Mouse (Mus musculus) adrenal gland, adult 18-20 months (tissue): ENCODE measurements around the gene Usp31. TPM values are rescaled to one million over a fixed set of nuclear protein-coding genes. Genes with fewer than 3 reads are reported as not detected.

Experiments
- DNase-seq, 2 experiments: peaks; one replicate each; pipeline ENCODE4 v3.0.0; 2021 to 2022; ENCODE audit warnings: low spot score in 2 of 2
- long read RNA-seq, 2 experiments: library from polyadenylated mRNA; stranded (forward); transcript quantifications; one replicate each; pipeline ENCODE4 v2.0.0; 2021
- total RNA-seq, 2 experiments: library from RNA; stranded (reverse); gene quantifications; 1 replicate in 1 of 2; 2 replicates in 1 of 2; pipeline ENCODE4 v1.2.3; 2021

Usp31 gene
- 10 to 100 TPM; 15.8 to 17.1 TPM for total RNA-seq
- long read RNA-seq, experiment 1, result 0 reads
- long read RNA-seq, experiment 2, partial matches to known transcripts, result 1 of 4 reads
- long read RNA-seq, experiment 2, other reads (novel, unspliced or antisense), result 3 of 4 reads

GRCm38 (mm10) chr7:121707073-121707667, at the start of gene Usp31:
Gene Usp31, minus strand, starts transcription at chr7:121707253.
- DNase-seq, result peak; percentile 87 to 88

GRCm38 (mm10) chr7:121754748-121755147, 47.7 kb upstream of the Usp31 start:
- no peak for DNase-seq

GRCm38 (mm10) chr7:121750244-121750643, 43.2 kb upstream of the Usp31 start:
- DNase-seq, result no peak

- no peak for DNase-seq
Observed at GRCm38 (mm10) chr7:121737511-121738415, 30.7 kb upstream of the Usp31 start.

- DNase-seq, result peak; percentile 70 to 72
Observed at GRCm38 (mm10) chr7:121734171-121734831, 27.2 kb upstream of the Usp31 start, which contains the start of gene Scnn1g. Gene Scnn1g, plus strand, starts transcription at chr7:121734479.

- peak; percentile 36 to 41 for DNase-seq
Observed at GRCm38 (mm10) chr7:121730225-121730624, 23.2 kb upstream of the Usp31 start.

DNA sequence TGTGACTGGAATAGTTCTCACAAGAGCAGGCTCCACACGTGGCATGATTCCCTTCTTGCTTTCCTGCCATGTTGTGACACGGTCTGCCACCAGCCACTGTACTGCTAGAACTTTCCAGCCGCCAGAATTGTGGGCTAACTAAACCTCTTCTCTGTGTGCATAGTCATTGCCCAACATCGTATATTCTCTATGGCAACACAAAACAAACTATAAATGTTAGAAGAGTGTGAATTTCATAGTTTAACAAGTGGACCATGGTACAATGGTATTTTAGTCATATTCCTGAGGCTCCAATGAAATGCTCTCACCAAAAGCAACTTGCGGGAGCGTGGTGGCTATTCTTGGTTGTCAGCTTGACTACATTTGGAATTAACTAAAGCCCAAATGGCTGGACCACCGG, 10.0 kb upstream of the Usp31 start:
- DNase-seq, result no peak

- DNase-seq, result no peak
Observed at GRCm38 (mm10) chr7:121711171-121711570, 4.1 kb upstream of the Usp31 start.

- peak; percentile 56 to 68 for DNase-seq
Observed at GRCm38 (mm10) chr7:121706411-121707072, 511 bp downstream of the Usp31 start.

DNA sequence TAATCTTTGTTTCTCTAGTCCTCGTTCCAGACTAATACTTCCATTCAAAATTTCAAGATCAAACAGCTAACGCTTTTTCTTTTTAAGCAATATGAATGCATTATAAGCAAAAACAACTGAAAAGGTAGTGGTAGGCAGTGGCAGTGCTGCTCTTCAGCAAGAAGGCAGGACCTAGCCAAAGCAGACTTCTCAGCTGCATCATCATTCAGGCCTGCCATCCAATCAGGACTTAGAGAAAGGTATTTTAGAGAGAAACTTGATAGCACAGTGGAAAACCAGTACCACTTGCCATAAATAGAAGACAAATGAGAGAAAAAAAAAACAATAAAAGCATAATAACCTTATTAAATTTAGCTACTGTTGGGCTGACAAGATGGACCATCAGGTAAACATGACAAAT, 2.0 kb downstream of the Usp31 start:
- DNase-seq, result no peak

- DNase-seq, result no peak
Observed at GRCm38 (mm10) chr7:121701983-121702382, 5.1 kb downstream of the Usp31 start.

- DNase-seq, result no peak
Observed at GRCm38 (mm10) chr7:121700480-121700879, 6.6 kb downstream of the Usp31 start.

DNA sequence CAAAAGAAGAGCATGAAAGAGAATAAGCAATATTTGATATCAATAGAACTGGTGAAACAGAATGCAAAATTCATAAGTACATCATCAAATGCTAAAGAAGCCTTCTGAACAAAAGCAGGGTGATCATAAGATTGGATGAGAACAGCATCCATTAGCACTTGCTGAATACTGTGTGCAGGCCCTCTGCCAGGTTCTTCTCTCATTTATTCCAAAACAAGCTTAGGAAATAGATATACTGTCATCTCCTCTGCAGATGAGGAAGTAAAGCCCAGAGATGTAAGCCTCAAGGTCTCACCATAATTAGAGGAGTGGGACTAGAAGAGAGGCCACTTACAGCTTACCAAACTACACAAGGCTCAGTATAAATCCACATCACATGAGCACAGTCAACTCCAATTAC, 7.8 kb downstream of the Usp31 start:
- no peak for DNase-seq

GRCm38 (mm10) chr7:121697574-121697973, 9.5 kb downstream of the Usp31 start:
- no peak for DNase-seq

- DNase-seq, result no peak
Observed at GRCm38 (mm10) chr7:121697170-121697569, 9.9 kb downstream of the Usp31 start.

DNA sequence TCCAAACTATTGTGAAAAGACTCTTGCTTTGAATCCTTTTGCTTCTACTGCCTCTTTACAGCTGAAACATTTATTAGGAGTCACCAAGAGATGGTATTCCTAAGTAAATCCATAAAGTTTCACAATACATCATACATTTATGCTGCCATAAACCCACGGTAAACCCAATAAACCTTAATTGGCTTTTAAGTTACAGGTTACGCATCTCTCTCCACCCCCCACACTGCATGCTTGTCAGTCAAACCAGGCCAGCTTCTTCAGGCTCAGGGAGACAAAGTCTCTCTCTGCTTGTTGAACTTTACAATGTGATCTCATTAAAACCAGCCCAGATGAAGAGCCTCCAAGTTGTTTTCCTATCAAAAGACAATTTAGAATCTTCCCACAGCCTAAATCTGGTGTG, 15.2 kb downstream of the Usp31 start:
- DNase-seq, result no peak

DNA sequence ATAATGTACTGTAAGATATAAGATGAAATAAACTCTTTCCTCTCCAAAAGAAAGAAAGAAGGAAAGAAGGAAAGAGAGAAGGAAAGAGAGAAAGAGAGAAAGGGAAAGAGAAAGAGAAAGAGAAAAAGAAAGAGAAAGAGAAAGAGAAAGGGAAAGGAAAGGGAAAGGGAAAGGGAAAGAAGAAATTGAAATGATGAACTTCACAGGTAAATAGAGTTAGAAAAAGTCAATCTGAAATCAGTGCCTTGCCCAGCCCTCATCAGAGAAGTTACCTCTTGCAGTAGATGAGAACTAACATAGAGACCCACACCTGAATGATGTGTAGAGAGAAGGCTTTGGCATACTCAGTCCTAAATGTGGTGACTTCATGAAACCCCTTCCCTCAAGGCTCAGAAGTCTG, 17.7 kb downstream of the Usp31 start:
- no peak for DNase-seq

DNA sequence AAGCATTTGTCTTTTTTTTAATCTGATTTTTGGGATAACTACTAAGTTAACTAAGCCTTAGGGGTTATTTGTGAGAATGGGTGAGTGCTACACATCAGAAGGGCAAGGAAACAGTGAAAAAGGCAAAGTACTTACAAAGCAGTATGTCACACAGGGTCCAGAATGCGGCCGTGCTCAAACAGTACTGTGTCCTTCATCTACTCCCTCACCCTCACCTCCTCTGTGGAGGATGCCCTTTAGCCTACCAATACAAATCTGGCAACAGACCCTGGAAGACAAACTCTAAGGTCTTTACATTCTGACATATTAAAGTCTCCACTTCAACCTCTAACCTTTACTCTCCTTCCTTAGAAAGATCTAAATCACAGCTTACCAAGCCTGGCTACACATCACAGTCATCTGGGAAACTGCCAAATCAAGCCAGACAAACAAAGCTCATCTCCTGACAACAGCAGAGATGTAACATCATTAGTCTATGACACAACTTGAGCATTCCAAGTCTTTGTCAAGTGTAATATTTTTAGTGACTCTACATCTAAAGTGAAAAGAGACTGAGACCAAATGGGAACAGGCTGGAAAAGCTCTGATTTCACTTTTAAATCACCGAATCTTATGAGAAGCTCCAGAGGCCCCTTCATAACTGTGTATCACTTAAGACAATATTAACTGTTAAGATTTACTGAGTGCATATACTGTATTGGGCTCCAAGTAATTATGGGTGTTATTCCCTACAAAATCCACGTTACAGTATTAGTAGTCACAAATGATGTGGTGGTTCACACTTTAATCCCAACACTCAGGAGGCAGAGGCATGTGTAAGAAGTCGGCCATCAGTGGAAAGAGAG, 21.7 kb downstream of the Usp31 start:
- DNase-seq, result no peak

DNA sequence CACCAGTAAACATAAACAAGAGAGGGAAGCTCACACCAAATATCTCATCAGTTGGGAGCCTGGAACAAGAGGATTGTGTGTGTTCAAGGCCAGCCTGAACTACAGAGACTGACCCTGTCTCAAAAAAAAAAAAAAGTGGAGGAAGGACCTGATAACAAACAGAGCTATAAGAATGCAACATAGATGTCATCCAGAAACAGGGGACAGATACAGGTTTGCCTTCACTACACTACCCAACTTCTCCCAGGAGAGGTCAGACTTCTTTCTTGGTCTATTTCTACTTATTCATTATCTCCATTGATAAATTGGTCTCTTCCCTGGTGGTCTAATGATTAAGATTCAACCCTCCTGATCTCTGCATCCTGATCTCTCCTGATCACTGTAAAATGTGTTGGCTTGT, 25.9 kb downstream of the Usp31 start:
- no peak for DNase-seq

- no peak for DNase-seq
Observed at GRCm38 (mm10) chr7:121677105-121677753, 29.8 kb downstream of the Usp31 start.
